Mouse (Mus musculus) left cerebral cortex, adult 11 months (tissue): ENCODE measurements at regions not wholly inside any gene's neighbourhood (a gene's known extent, or its start where the extent isn't known, plus 50 kb on each side); places are given as distances from the start of the nearest gene placed in this dataset.

Source experiments
- DNase-seq: peaks from one replicate; pipeline ENCODE4 v3.0.0; 2022; ENCODE audit warnings: low spot score

- no peak for DNase-seq
Measured at GRCm38 (mm10) chr2:157633286-157633685, 62.2 kb upstream of the Blcap start.

DNA sequence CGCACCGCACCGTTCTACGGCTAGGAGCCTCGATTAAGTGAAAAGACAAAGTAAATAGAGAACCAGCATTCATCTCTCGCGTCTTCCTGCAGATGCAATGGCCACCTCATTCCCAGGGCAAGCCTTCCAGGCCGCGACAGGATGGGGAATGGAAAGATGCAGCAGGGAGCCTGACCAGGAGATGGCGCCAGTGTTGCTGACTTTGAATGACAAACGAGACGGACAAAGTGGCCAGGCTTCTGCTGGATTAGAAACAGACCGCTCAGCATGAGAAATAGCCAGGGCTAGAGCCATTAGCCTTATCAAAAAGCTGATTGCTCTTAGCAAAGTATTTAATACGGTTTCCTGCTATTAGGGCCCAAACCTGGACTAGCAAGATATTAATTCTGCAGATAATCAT, 64.6 kb upstream of the Blcap start:
- DNase-seq: peak; percentile 84

DNA sequence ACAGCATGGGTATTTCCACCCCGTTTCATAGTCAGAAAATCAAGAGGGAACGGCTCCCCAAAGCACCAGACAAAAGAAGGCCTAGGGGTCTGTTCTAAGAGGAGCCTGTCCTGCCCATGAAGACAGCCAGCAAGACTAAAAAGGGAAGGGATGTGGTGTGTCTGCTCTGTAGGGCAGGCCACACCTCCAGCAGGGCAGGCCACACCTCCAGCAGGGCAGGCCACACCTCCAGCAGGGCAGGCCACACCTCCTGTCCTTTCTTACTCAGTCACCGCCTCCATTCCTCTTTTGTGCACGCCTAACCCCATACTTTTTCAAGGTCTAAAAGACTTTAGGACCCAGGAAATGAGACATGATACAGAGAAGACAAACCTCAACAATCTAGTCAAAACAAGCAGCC, 69.8 kb upstream of the Blcap start:
- DNase-seq: no peak

GRCm38 (mm10) chr2:157663584-157664375, 73.4 kb upstream of the Ctnnbl1 start:
- DNase-seq: no peak

GRCm38 (mm10) chr2:157664481-157664880, 72.7 kb upstream of the Ctnnbl1 start:
- no peak for DNase-seq

DNA sequence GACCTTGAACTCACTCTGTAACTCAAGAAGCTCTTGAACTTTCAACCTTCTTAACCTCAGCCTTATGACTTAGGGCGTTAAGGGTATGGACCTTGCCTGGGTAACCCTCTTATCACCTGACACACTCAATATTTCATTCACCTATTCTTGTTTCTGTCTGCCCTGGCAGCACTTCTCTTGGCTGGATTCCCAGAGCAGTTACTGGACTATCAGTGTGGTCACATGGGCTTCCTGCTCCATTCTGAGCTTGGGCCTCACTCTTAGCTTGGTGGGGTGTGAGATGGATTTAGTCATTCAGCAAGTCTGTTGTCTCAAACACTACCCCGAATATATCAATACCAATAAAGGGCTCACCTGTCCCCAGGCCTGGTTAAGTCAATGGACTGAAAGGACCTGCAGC, 67.0 kb upstream of the Ctnnbl1 start:
- no peak for DNase-seq

DNA sequence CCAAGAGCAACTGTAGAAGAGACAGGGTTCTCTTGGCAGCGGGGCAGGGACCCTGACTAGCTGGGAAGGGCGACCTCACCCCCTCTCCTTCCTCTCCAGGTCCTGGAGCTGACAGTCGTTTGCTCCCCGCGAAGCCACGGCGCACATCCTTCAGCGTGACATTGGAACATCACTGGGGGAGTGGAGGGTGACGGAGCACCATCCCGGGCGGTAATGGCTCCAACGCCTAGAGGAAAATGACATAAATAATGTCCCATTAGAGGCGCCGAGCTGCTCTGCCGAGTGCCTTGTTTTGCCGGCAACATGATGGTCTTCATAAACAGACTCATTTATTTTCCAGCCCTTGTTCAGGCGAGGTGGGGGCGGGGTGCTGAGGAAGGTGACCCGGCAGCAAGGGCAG, 62.3 kb upstream of the Ctnnbl1 start:
- no peak for DNase-seq

GRCm38 (mm10) chr2:157676396-157677176, 60.6 kb upstream of the Ctnnbl1 start:
- no peak for DNase-seq

GRCm38 (mm10) chr2:157677262-157677661, 59.9 kb upstream of the Ctnnbl1 start:
- no peak for DNase-seq

DNA sequence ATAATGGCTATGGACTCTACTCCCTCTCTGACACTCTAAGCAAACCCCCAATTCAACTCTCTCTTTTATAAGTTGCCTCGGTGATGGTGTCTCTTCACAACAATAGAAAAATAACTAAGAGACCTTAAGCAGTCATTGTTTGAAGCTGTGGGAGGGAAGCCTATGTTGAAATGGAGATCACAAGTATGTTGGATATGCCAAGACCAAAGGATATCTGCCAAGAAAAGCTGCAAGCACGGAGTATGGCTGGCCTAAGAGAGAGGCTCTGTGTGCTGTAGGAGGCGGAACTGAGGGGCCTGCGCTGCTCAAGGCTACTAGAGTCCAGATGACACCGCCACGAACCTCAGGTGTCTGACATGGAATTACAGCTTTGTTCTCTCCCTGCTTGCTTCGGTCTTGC, 55.3 kb upstream of the Ctnnbl1 start:
- no peak for DNase-seq
